Mouse (Mus musculus) CH12.LX (cell line): ENCODE measurements at regions not wholly inside any gene's neighbourhood (a gene's known extent, or its start where the extent isn't known, plus 50 kb on each side); places are given as distances from the start of the nearest gene placed in this dataset.

Experiments
- DNase-seq: peaks from one replicate; pipeline ENCODE4 v3.0.0-alpha.2; 2013; ENCODE audit errors: extremely low read depth
- H3K27ac ChIP-seq: 2 replicates; pipeline ENCODE4 v1.5.1; 2012; ENCODE audit warnings: low read depth, mild to moderate bottlenecking, control low read depth, moderate library complexity; ENCODE audit not compliant: insufficient read depth
- H3K27me3 ChIP-seq: replicated peaks from 2 replicates; pipeline ENCODE3; 2012; ENCODE audit warnings: inconsistent platforms
- H3K36me3 ChIP-seq, 2 experiments: replicated peaks in 1 of 2; 2 replicates each; pipeline versions ENCODE3 to v1.6.1; 2012; ENCODE audit warnings: inconsistent platforms in 1 of 2, low read length in 1 of 2, mild to moderate bottlenecking in 1 of 2, mixed read lengths in 1 of 2, moderate library complexity in 1 of 2; ENCODE audit not compliant: control insufficient read depth in 1 of 2, insufficient read depth in 1 of 2
- H3K4me1 ChIP-seq, 2 experiments: 2 replicates each; pipeline ENCODE4 v1.6.1; 2012; ENCODE audit warnings: inconsistent platforms in 1 of 2, moderate library complexity in 1 of 2; ENCODE audit not compliant: insufficient read depth in 2 of 2, control insufficient read depth in 1 of 2
- H3K4me2 ChIP-seq: 2 replicates; pipeline ENCODE4 v1.6.1; 2012; ENCODE audit warnings: low read depth, mild to moderate bottlenecking, control low read depth; ENCODE audit not compliant: poor library complexity, insufficient read depth, severe bottlenecking
- H3K4me3 ChIP-seq, 3 experiments: fragments of 150-350 bp in 1 of 3; sonication (generic) in 1 of 3; replicated peaks in 1 of 3; 2 replicates each; pipeline versions ENCODE3 to v1.5.1; 2011 to 2012; ENCODE audit warnings: low read depth in 2 of 3, low read length in 2 of 3, mild to moderate bottlenecking in 2 of 3, moderate library complexity in 2 of 3, control low read depth in 1 of 3, improper control_type of control experiment in 1 of 3, inconsistent platforms in 1 of 3, mixed read lengths in 1 of 3; ENCODE audit not compliant: poor library complexity in 1 of 3
- H3K79me2 ChIP-seq: replicated peaks from 2 replicates; pipeline ENCODE4 v1.6.1; 2012; ENCODE audit warnings: mild to moderate bottlenecking, moderate library complexity; ENCODE audit not compliant: control insufficient read depth, poor library complexity, insufficient read depth, severe bottlenecking; ENCODE audit errors: extremely low read depth
- H3K9ac ChIP-seq: 2 replicates; pipeline ENCODE4 v1.6.1; 2012; ENCODE audit warnings: low read depth, mild to moderate bottlenecking, control low read depth, moderate library complexity; ENCODE audit not compliant: insufficient read depth
- H3K9me3 ChIP-seq: replicated peaks from 2 replicates; pipeline ENCODE3; 2012; ENCODE audit warnings: low read length, inconsistent platforms, mixed read lengths
- BHLHE40 ChIP-seq: IDR thresholded peaks from 2 replicates; pipeline ENCODE4 v1.6.1; 2011; ENCODE audit warnings: mild to moderate bottlenecking, low read depth, low read length, improper control_type of control experiment
- CHD1 ChIP-seq: IDR thresholded peaks from 2 replicates; pipeline ENCODE4 v1.6.1; 2012; ENCODE audit warnings: low read depth, low read length, improper control_type of control experiment, inconsistent platforms
- CHD2 ChIP-seq: IDR thresholded peaks from 2 replicates; pipeline ENCODE4 v1.6.1; 2011; ENCODE audit warnings: low read length, improper control_type of control experiment
- CTCF ChIP-seq, 2 experiments: IDR thresholded peaks in 1 of 2; conservative IDR thresholded peaks in 1 of 2; 2 replicates each; pipeline ENCODE4 v1.5.1; 2011 to 2012; ENCODE audit warnings: low read depth in 2 of 2, low read length in 2 of 2, improper control_type of control experiment in 1 of 2, inconsistent platforms in 1 of 2, mild to moderate bottlenecking in 1 of 2, moderate library complexity in 1 of 2
- E2F4 ChIP-seq: IDR thresholded peaks from 2 replicates; pipeline ENCODE4 v1.6.1; 2011; ENCODE audit warnings: low read depth, low read length, improper control_type of control experiment; ENCODE audit not compliant: insufficient replicate concordance
- ELF1 ChIP-seq: IDR thresholded peaks from 2 replicates; pipeline ENCODE4 v1.6.1; 2014; ENCODE audit warnings: low read depth, mild to moderate bottlenecking, inconsistent platforms, low read length, improper control_type of control experiment
- EP300 ChIP-seq: IDR thresholded peaks from 2 replicates; pipeline ENCODE4 v1.6.1; 2011; ENCODE audit warnings: low read length, improper control_type of control experiment
- ETS1 ChIP-seq: conservative IDR thresholded peaks from 2 replicates; pipeline ENCODE4 v1.6.1; 2012; ENCODE audit warnings: low read depth, mild to moderate bottlenecking, inconsistent platforms, low read length, improper control_type of control experiment, moderate library complexity
- GABPA ChIP-seq: IDR thresholded peaks from 2 replicates; pipeline ENCODE4 v1.6.1; 2012; ENCODE audit warnings: low read depth, low read length, improper control_type of control experiment, inconsistent platforms; ENCODE audit not compliant: insufficient replicate concordance
- IRF4 ChIP-seq: IDR thresholded peaks from 2 replicates; pipeline ENCODE4 v1.6.1; 2014; ENCODE audit warnings: low read depth, mild to moderate bottlenecking, inconsistent platforms, low read length, improper control_type of control experiment
- JUN ChIP-seq: IDR thresholded peaks from 2 replicates; pipeline ENCODE4 v1.6.1; 2011; ENCODE audit warnings: low read depth, mild to moderate bottlenecking, low read length, improper control_type of control experiment, moderate library complexity; ENCODE audit not compliant: insufficient read depth
- KAT2A ChIP-seq: IDR thresholded peaks from 2 replicates; pipeline ENCODE4 v1.6.1; 2012; ENCODE audit warnings: low read length, improper control_type of control experiment, inconsistent platforms; ENCODE audit not compliant: insufficient replicate concordance
- MYC ChIP-seq: IDR thresholded peaks from 2 replicates; pipeline ENCODE4 v1.6.1; 2011; ENCODE audit warnings: low read depth, mild to moderate bottlenecking, improper control_type of control experiment, low read length
- PAX5 ChIP-seq: IDR thresholded peaks from 2 replicates; pipeline ENCODE4 v1.6.1; 2012; ENCODE audit warnings: low read length, inconsistent platforms, mixed read lengths
- POLR2A ChIP-seq: IDR thresholded peaks from 2 replicates; pipeline ENCODE4 v1.6.1; 2011; ENCODE audit warnings: low read depth, mild to moderate bottlenecking, improper control_type of control experiment, low read length
- RAD21 ChIP-seq: IDR thresholded peaks from 2 replicates; pipeline ENCODE4 v1.6.1; 2011; ENCODE audit warnings: low read depth, mild to moderate bottlenecking, low read length, improper control_type of control experiment, moderate library complexity
- RCOR1 ChIP-seq: conservative IDR thresholded peaks from 2 replicates; pipeline ENCODE4 v1.6.1; 2012; ENCODE audit warnings: low read depth, mild to moderate bottlenecking, inconsistent platforms, low read length, improper control_type of control experiment
- SIN3A ChIP-seq: IDR thresholded peaks from 2 replicates; pipeline ENCODE4 v1.6.1; 2012; ENCODE audit warnings: low read length, improper control_type of control experiment, inconsistent platforms
- SMC3 ChIP-seq: IDR thresholded peaks from 2 replicates; pipeline ENCODE4 v1.6.1; 2011; ENCODE audit warnings: low read depth, low read length, improper control_type of control experiment
- TBP ChIP-seq: conservative IDR thresholded peaks from 2 replicates; pipeline ENCODE4 v1.6.1; 2011; ENCODE audit warnings: low read depth, low read length, improper control_type of control experiment
- ZC3H11A ChIP-seq: IDR thresholded peaks from 2 replicates; pipeline ENCODE4 v1.6.1; 2012; ENCODE audit warnings: low read depth, mild to moderate bottlenecking, inconsistent platforms, low read length, improper control_type of control experiment
- ZKSCAN1 ChIP-seq: IDR thresholded peaks from 2 replicates; pipeline ENCODE4 v1.6.1; 2012; ENCODE audit warnings: low read depth, inconsistent platforms, low read length, improper control_type of control experiment, borderline replicate concordance
- ZNF384 ChIP-seq: IDR thresholded peaks from 2 replicates; pipeline ENCODE4 v1.6.1; 2012; ENCODE audit warnings: low read depth, low read length, improper control_type of control experiment, inconsistent platforms
- dilution Hi-C: fragments of 300-500 bp; cut with MboI; formaldehyde crosslinking; loops from 2 replicates; pipeline ENCODE4 v1.14.3; 2020; ENCODE audit warnings: low sequenced_read_pairs; ENCODE audit not compliant: extremely low pct_unique_long_range_greater_than_20kb, extremely low pct_ligation_motif_present
- in situ Hi-C: fragments of 300-500 bp; cut with MboI; formaldehyde crosslinking; loops from 3 replicates; pipeline ENCODE4 v1.14.3; 2019; ENCODE audit warnings: low sequenced_read_pairs, low pct_ligation_motif_present, low pct_unique_long_range_greater_than_20kb, mixed read lengths

- TF ChIP-seq JUN (no peak), BHLHE40 (peak; percentile 97)
Measured at GRCm38 (mm10) chr9:61666761-61667332, 247.5 kb downstream of the Rplp1 start (continued).

GRCm38 (mm10) chr9:61666118-61666517 lies 248.2 kb downstream of the Rplp1 start:
- H3K36me3 ChIP-seq: peaks cover 0 to 2% of the 10 kb centered on the region in 2 experiments
- no peak overlapping the region for H3K9ac ChIP-seq
- no peak for DNase-seq
- H3K27ac ChIP-seq: peak overlapping the region; percentile 88
- peaks cover 57 to 93% of the 10 kb centered on the region in 2 experiments for H3K4me1 ChIP-seq
- in situ Hi-C loops (no loop called here), dilution Hi-C loops (no loop called here)
- H3K4me2 ChIP-seq: no peak overlapping the region
- TF ChIP-seq ETS1 (0 out of 2 replicates have a peak, but pooled peaks have one; percentile 14), ZNF384 (no peak)
- H3K27me3 ChIP-seq: no peaks in the 10 kb centered on the region
- H3K9me3 ChIP-seq: peaks cover 3% of the 10 kb centered on the region
- no peak overlapping the region for H3K4me3 ChIP-seq
- no peaks in the 10 kb centered on the region for H3K79me2 ChIP-seq

GRCm38 (mm10) chr9:61665254-61665653 lies 249.1 kb downstream of the Rplp1 start:
- in situ Hi-C loops (no loop called here), dilution Hi-C loops (no loop called here)
- no peaks in the 10 kb centered on the region for H3K79me2 ChIP-seq
- H3K4me3 ChIP-seq: no peak overlapping the region
- H3K4me2 ChIP-seq: no peak overlapping the region
- no peaks in the 10 kb centered on the region for H3K27me3 ChIP-seq
- TF ChIP-seq GABPA (no peak), POLR2A (no peak)
- no peak overlapping the region for H3K27ac ChIP-seq
- no peaks in the 10 kb centered on the region for H3K36me3 ChIP-seq
- no peak for DNase-seq
- H3K9me3 ChIP-seq: no peaks in the 10 kb centered on the region
- no peak overlapping the region for H3K9ac ChIP-seq
- peaks cover 56 to 93% of the 10 kb centered on the region in 2 experiments for H3K4me1 ChIP-seq

DNA sequence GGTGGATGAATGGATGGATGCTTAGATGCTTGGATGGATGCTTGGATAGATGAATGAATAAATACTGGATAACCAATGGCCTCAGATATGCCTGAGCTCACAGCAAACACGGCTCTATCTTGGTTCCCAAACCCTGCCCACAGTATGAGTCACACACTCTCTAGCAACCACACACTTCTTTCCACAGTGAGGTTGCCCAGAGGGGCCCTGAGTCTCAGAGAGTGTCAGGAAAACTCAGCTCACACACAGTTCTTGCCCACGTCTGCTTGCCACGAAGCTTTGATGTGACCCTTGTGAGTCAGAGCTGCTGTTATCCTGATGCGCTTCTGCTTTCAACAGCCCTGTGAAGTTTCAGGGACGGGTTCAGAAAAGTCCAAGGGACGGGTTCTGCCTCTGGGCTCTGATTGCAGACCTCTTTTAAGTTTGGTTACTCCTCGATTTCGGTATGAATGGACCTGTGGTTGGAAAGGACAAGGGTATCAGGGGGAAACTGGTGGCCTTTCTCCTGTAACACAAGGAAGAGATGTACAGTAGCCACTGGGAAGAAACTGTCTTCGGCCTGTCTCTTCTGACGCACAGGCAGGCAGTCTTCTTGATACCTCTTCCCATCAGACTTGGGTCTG lies 250.2 kb downstream of the Rplp1 start:
- no peaks in the 10 kb centered on the region for H3K9me3 ChIP-seq
- no peak overlapping the region for H3K4me3 ChIP-seq
- no peaks in the 10 kb centered on the region for H3K27me3 ChIP-seq
- H3K4me2 ChIP-seq: 0 out of 2 replicates have a peak overlapping the region, but pooled peaks have one; percentile 24
- dilution Hi-C loops (no loop called here), in situ Hi-C loops (no loop called here)
- H3K79me2 ChIP-seq: no peaks in the 10 kb centered on the region
- no peaks in the 10 kb centered on the region for H3K36me3 ChIP-seq
- peak overlapping the region; percentile 23 for H3K9ac ChIP-seq
- DNase-seq: peak; percentile 82
- peak overlapping the region; percentile 86 for H3K27ac ChIP-seq
- peaks cover 53 to 93% of the 10 kb centered on the region in 2 experiments for H3K4me1 ChIP-seq
- no peak for TF ChIP-seq CTCF (conservative IDR thresholded peaks at IDR 0.05 in 1 of 2, IDR thresholded peaks at IDR 0.05 in 1 of 2; ENCODE audit: low read depth in 2 of 2, low read length in 2 of 2)
- TF ChIP-seq SIN3A: peak; percentile 74
- TF ChIP-seq CHD1: no peak; the same call in 1 of the 2 replicates
- no peak for TF ChIP-seq POLR2A
- TF ChIP-seq SMC3: peak; percentile 19
- peak; percentile 81 for TF ChIP-seq RCOR1
- no peak for TF ChIP-seq TBP
- TF ChIP-seq ZKSCAN1: no peak
- peak; percentile 86 for TF ChIP-seq IRF4
- peak; percentile 91 for TF ChIP-seq ETS1
- no peak for TF ChIP-seq PAX5
- TF ChIP-seq RAD21: peak; percentile 15
- TF ChIP-seq E2F4: no peak
- TF ChIP-seq EP300: peak; percentile 95
- no peak for TF ChIP-seq ZC3H11A
- no peak for TF ChIP-seq KAT2A
- peak; percentile 68 for TF ChIP-seq MYC
- no peak for TF ChIP-seq GABPA
- TF ChIP-seq ELF1: no peak
- TF ChIP-seq CHD2: peak; percentile 77
